Mouse (Mus musculus) CH12.LX (cell line): ENCODE measurements around the gene Ctnnd2.

Experiments
- CTCF ChIP-seq, 2 experiments: IDR thresholded peaks in 1 of 2; conservative IDR thresholded peaks in 1 of 2; 2 replicates each; pipeline ENCODE4 v1.5.1; 2011 to 2012; ENCODE audit warnings: low read depth in 2 of 2, low read length in 2 of 2, improper control_type of control experiment in 1 of 2, inconsistent platforms in 1 of 2, mild to moderate bottlenecking in 1 of 2, moderate library complexity in 1 of 2
- EP300 ChIP-seq: IDR thresholded peaks from 2 replicates; pipeline ENCODE4 v1.6.1; 2011; ENCODE audit warnings: low read length, improper control_type of control experiment
- KAT2A ChIP-seq: IDR thresholded peaks from 2 replicates; pipeline ENCODE4 v1.6.1; 2012; ENCODE audit warnings: low read length, improper control_type of control experiment, inconsistent platforms; ENCODE audit not compliant: insufficient replicate concordance
- POLR2A ChIP-seq: IDR thresholded peaks from 2 replicates; pipeline ENCODE4 v1.6.1; 2011; ENCODE audit warnings: low read depth, mild to moderate bottlenecking, improper control_type of control experiment, low read length
- UBTF ChIP-seq: IDR thresholded peaks from 2 replicates; pipeline ENCODE4 v1.6.1; 2012; ENCODE audit warnings: low read depth, mild to moderate bottlenecking, inconsistent platforms, low read length, improper control_type of control experiment, moderate library complexity

DNA sequence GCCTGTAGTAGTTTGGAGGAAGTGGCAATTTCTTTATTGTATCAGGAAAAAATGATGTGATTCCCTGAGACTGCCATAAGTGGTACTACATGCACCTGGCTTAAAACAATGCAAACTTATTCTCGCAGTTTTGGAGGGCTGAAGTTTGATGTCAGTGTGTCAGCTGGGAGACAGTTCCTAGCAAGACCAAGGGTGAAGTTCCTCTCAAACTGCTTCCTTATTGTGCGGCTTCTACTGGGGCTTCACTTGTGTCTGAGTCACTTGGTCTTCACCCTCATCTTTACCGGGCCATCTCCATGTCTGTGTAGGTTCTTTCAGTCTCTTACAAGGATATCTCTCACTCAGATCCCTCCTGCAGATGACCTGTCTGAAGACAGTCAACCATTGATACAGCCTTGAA lies 444.5 kb downstream of the Ctnnd2 start:
- TF ChIP-seq CTCF (conservative IDR thresholded peaks at IDR 0.05 in 1 of 2, IDR thresholded peaks at IDR 0.05 in 1 of 2; ENCODE audit: low read depth in 2 of 2, low read length in 2 of 2) (no peak), POLR2A (no peak), EP300 (no peak), UBTF (no peak), KAT2A (no peak)
